Mouse (Mus musculus): ENCODE results near the gene Trim69. TPM values are rescaled to one million over a fixed set of nuclear protein-coding genes. Genes with fewer than 3 reads are reported as not detected.

Gene Trim69
- polyA plus RNA-seq (2017; shearing (Covaris generic)), result under 1 TPM in 2 of 3 experiments, not detected in 1; 0.26 to 0.33 TPM

DNA sequence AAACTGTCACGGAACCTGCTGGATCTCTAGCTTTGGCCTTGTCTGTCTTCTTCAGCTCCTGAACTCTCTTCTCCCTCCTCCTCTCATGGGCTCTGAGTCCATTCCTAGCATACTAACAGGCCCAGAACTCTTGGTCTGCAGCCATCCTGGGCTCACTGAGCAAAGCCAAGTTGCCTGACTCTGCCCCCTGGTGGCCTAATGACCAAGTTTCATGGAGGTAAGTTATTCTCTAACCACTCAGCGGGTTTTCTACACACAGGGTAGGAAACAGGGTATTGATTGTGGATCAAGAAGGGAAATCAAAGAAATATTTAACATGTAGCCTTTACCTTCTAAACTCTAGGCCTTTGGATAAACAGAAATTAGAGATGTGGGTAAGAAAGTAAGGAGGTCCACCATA, at the start of gene Trim69:
Gene Trim69 (plus strand): TSS at position 21 of the 400 bp plus-strand sequence.
- ATAC-seq, result peak; percentile 55

- ATAC-seq, result no peak
These were observed 43.6 kb upstream of the Trim69 start for GRCm38 (mm10) chr2:122116888-122117287.

DNA sequence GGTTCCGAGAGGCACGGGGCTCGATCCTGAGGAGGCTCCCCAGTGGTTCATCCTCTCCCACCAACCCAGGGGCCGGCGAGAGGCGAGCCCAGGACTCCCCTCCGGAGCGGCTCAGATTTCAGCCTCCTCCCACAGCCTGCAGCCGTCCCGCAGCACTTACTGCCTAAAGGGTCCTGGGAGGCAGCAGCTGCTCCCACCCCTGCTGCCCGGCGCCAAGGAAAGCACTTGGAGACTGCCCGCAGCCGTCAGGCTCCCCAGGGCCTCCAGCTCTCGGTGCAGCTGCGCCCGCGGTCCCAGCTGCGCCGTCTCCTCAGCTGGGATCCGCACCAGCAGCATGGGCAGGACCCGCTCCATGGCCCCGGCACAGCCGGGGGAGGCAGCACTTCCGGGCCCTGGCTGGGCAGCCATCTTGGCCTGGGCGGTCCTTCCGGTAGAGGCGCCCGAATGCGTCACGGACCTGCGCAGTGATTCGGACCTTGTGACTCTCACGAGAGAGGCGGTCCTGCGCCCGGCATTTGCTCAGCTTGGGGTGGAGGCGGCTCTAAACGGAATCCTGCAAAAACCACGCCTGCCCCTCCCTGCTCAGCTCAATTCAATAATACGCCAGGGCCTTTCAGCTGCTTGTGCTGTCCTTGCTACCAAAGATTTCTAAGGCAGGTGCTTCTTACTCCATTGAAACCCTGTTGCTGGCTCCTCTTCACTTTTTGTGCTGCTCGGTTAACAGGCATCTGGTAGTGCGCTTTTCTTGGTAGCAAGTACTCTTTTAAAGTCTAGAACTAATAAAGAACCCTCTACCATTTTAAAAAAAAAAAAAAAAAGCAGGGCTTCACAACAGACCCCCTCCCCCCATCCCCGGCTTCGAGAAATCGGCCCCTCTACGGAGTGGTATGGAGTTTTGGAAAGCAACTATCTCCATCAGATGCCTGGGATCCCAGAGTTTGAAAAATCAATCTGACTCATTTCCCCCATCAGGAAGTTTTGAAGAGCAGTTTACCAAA, 42.2 kb upstream of the Trim69 start, which contains the start of gene Spg11:
Gene Spg11 (minus strand): TSS at position 426 of the 998 bp plus-strand sequence.
- ATAC-seq, result peak; percentile 99

DNA sequence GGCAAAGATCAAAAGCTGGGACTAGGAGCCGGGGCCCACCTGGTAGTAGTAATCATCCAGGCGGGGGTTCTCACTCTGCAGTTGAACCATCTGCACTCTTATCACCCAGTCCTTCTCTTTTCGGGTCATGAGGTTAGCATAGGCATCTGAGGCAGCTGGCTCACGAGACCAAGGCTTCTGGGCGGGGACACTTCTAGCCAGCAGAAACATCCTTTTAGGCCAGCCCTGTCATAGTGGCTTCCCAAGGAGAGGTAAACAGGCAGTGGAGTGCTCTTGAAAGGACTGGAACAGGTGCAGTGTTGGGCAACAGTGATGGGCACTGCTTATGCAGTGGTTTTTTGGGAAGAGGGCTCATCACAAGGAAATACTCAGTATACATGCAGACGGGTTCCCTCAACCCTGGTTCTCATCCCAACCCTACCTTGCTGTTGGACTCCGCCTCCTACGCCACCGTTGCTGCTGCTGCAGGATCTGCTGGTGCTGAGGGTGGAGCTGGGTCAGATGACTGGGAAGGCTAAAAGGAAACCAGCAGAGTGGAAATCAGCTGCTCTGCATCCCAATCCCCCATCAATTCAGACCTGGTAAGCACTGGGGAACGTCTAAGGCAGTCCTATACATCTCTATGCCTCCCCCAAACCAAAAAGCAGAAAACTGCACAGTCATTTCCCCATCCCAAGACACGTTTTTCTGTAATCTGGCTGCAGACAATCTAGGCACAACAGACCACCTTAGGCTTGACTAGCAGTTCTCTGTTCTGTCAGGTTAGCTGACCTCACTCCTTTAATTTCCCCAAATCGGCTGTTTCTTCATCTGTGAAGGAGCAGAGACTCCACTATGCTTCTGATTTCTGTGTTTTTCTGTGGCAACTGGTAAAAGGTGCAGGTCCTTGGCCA, 34.6 kb upstream of the Trim69 start:
- peak; percentile 27 for ATAC-seq

- peak; percentile 57 for ATAC-seq
These were observed 33.6 kb upstream of the Trim69 start for GRCm38 (mm10) chr2:122126765-122127347.

DNA sequence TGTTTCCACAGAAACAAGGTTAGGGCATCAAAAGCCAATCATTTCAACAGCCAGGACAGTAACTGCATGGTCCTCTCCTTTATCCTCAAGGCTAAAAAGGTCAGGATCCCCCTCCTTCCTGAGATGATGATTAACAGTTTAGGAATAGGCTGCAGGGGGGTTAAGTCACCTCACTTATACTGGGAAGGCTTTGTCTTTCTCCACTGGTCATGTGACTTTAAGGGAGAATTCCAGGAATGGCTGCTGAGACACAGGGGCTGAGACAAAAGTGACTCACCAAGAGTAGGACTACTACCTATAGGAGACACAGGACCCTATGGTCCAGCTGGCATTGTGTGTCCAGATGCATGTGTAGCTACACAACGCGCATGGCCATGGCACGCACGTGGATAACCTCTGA, 32.9 kb upstream of the Trim69 start:
- no peak for ATAC-seq

DNA sequence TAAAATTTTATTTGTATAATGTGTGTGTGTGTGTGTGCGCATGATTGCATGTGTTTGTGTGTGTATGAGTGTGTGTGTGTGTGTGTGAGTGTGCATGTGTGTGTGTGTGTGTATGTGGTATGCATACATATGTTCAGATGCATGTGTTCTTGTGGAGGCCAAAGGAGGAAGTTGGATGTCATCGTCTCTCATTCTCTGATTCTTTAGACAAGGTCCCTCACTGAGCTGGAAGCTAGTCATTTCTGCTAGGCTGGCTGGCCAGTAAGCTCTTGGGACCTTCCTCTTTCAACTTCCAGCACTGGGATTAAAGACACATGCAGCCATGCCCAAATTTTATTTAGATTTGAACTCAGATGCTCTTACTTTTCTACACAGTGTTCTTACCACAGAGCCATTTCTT, 28.4 kb upstream of the Trim69 start:
- no peak for ATAC-seq

GRCm38 (mm10) chr2:122132618-122133017, 27.9 kb upstream of the Trim69 start:
- ATAC-seq, result no peak

- peak; percentile 82 for ATAC-seq
These were observed 22.5 kb upstream of the Trim69 start for GRCm38 (mm10) chr2:122137839-122138465.

GRCm38 (mm10) chr2:122140815-122141214, 19.7 kb upstream of the Trim69 start:
- ATAC-seq, result no peak

DNA sequence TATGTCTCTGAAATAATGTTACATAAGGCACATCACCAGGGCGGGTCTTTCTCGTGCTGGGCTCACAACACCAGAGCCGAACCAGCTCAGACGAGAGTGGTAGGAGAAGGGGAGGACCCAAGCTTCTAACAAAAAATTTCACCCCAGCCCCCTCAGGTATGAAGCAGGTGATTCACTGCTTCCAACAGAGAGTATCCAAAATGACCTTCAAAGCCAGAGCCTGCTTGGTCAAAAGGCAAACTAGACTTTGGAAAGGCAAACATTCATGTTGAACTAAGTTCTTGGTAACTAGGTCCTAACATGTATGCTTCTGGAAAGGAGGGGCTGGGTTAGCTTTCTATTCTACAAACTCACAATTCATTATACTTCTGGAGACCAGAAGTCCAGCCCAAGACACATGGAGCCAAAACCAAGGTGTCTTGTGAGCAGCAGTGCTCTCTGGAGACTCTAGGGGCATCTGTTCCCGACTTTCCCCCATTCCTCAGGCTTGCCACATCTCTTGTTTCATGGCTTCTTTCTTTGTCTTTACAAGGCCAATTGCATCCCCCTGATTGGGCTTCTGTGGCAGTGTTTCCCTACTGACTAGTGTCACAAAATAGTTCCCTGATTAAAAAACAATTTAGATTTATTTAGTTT, 19.1 kb upstream of the Trim69 start:
- ATAC-seq, result no peak

DNA sequence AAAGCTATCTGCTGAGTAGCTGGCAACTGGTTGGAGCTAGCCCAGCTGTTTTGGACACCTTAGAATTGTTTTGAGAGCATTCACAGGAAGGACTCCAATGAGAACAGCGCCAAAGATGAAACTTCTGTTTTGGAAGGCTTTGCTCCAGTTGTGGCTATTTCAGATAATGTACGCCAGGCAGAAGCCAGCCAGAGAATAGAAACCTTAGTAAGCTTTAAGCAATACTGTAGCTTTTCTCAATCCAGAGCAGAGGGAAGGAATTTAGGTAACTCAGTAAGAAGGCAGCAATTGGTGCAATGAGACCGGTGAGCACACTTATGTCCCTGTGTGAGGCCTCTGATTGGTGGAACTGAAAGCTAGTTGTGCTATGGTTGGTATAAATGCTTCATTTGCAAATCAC, 17.4 kb upstream of the Trim69 start:
- ATAC-seq, result no peak

GRCm38 (mm10) chr2:122145756-122146155, 14.7 kb upstream of the Trim69 start:
- ATAC-seq, result peak; percentile 16

- no peak for ATAC-seq
These were observed 13.8 kb upstream of the Trim69 start for GRCm38 (mm10) chr2:122146687-122147086.

GRCm38 (mm10) chr2:122147508-122148241, 12.8 kb upstream of the Trim69 start, which contains the start of gene B2m:
Gene B2m (plus strand): TSS chr2:122147686.
- ATAC-seq, result peak; percentile 85

DNA sequence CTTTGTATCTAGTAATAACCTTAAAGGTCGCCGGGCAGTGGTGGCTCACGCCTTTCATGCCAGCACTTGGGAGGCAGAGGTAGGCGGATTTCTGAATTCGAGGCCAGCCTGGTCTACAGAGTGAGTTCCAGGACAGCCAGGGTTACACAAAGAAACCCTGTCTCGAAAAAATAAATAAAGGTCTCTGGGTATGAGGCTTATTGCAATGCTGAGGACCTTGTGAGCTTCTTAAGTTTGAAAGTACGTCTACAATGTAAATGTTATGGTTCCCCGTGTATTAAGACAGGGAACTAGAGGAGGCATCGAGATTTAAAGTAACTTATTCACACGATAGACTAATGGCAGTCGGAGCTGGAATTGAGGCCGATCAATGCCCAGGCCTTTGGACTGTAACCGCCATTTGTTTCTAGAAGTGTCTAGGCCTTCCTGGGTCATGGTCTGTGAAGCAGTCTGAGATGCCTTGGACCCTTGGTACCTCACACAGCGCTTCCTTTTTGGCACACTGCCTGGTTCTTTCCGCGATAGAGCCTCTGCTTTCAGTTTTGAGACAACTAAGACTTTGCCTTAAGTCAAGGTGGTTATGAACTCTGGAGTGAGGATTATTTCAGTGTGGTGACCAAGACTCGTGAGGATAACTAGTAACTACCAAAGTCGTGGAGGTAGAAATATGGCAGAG, 12.1 kb upstream of the Trim69 start:
- peak; percentile 57 for ATAC-seq

- ATAC-seq, result no peak
These were observed 11.2 kb upstream of the Trim69 start for GRCm38 (mm10) chr2:122149316-122149715.

DNA sequence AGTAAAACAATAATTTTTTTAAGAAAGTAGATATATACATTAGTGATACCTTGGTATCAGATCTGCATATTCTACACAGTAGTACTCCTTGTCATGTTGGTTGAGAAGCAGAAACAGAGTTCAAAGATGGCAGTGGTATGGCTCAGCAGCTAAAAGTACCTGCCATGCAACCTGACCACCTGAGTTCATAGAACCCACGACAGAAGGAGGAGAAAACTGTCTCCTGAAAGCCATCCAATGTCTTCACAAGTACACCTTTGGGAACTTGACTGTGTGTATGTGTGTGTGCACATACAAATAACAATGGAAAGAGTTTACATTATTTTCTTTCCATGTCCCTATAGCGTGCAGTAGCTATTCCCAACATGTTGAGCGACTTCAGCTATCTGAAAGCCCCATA, 10.8 kb upstream of the Trim69 start:
- no peak for ATAC-seq

DNA sequence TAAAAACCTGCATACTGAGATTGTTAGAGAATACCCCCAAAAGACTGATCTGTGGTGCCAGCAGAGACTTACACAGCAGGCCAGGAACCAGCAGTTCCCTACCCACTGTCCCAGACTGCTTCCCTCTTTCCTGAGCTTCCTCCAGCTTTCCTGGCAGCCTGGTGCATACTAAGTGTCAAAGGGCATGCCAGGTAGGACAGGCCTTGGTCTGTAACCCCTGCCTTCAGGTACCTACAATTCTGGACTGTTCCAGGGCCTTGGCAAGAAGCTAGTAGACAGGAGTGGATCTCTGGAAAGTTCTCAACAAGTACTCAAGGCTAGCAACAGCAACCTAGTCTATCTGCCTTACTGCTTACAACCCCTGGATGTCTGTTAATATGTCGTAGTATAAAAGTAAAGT, 9.3 kb upstream of the Trim69 start:
- ATAC-seq, result no peak

DNA sequence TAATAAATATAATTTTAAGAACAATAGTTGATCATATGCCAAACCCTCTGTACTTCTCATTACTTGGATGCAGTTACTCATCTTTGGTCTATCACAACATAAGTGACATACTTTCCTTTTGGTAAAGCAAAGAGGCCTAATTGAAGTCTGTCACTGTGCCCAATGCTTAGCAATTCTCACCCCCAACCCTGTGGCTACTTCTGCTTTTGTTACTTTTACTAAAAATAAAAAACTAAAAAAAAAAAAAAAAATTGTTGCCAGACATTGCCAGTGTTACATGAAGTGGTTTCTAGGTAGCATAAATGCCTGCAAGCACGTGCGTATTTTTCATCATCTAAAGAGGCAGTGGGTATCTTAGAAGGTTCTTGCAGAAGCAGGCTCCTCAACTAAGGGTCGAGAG, 7.7 kb upstream of the Trim69 start:
- ATAC-seq, result no peak
